Mouse (Mus musculus) brain, embryonic 14.5 days (tissue): ENCODE measurements around the gene Rps6ka3.

Experiments used
- CTCF ChIP-seq: fragments of 200-500 bp; IDR thresholded peaks from 2 replicates; pipeline ENCODE4 v1.5.1; 2012; ENCODE audit warnings: inconsistent platforms, mild to moderate bottlenecking, moderate library complexity, borderline replicate concordance; ENCODE audit not compliant: insufficient read depth, insufficient read length; ENCODE audit errors: extremely low read depth
- POLR2A ChIP-seq: fragments of 200-500 bp; IDR thresholded peaks from 2 replicates; pipeline ENCODE4 v1.6.1; 2012; ENCODE audit warnings: mild to moderate bottlenecking, inconsistent platforms, borderline replicate concordance; ENCODE audit not compliant: poor library complexity, insufficient read depth, insufficient read length, severe bottlenecking; ENCODE audit errors: extremely low read depth

- peak; percentile 71; the same call in 1 of the 2 replicates for TF ChIP-seq CTCF
- TF ChIP-seq POLR2A, result no peak
Observed at GRCm38 (mm10) chrX:159321342-159321741, 111.2 kb downstream of the Rps6ka3 start.
